Mouse (Mus musculus): Measurements from ENCODE around the gene Ssr4.
"Not testable (repeated sequence)": the region's sequence is repeated elsewhere in the genome, so short reads cannot be mapped to it uniquely, and the experiment has no call there.

Ssr4 gene

DNA sequence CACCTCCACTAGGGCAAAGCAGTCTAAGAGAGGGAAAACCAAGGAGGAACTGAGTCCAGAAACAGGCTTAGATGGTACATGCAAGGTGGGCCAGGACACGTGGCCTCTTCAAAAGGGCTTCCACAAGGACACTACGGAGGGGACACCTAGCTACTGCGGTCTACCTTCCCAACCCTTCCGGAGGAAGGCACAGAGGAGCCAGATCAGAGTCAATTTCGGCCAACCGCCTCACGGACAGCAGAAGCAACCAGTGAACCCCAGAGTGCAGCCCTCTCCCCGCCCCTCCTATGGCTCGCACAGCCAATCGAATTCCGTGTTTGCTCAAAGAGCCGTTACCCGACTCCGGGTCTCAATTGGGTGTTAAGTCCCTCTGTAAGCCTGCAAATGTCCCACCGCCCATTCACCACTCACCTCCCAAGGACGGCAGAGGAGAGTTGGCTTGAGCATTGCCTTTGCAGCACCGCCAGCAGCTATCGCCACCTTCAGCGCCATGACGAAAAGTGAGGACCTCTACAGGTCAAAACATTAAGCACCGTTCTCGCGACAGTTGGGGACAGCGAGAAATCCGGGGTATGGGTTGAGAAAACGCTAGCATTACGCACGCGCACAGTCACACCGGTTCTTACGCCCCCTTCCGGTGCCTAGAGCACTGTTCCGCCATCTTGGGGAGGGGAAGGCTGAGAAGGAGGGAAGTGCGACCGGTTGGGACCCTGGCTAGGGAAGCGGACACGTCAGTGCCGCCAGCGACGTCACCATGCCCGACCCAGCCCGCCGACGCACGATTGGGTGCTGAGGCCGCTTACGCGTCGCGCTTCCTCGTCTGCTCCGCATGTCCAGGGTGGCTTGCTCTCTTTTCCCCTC, at the start of gene Ssr4, which contains the start of gene Idh3g:
Gene Ssr4, plus strand, starts transcription at position 665 of the 861 bp plus-strand sequence.
Gene Idh3g, minus strand, starts transcription at position 534 of the 861 bp plus-strand sequence.
- DNase-seq = peak; percentile 90 to 94

DNA sequence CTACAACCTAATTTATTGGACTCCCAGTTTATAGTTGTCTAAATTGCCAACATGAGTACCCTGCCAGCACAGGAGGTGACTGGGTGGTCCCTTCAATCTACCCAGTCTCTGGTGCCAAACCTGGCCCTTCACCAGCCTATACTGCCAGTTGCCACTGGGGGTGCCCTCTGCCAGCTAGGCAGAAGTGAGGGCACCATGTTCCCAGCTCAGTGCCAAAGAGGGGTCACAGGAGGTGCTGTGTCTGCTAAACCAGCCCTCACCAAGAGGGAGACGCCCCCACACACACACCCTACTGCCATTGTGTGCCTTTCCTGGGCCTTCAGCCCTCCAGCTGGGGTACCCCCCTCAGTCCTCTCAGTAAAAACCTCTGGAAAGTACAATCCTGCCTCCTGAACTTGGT, 48.7 kb upstream of the Ssr4 start:
- DNase-seq = peak; percentile 3 to 16

DNA sequence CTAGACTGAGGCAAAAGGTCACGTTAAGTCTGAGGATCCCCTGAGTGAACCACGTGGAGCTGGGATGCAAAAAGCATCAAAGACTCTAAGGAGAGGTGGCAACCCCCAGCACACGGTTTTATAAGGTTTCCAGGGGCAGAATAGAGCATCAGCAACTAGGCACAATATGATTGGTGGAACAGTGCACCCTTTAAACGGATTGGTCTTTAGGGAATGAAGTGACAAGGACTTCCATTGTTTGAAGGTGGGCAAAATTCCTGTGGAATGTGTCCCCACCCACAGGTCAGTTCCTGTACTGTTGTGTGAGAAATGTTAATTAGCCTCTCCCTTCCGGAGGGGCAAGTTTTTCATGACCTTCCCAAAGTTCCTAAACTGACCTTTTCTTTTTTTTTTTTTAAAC, 47.7 kb upstream of the Ssr4 start:
- no peak for DNase-seq

- not testable (repeated sequence) for DNase-seq
These were observed 47.0 kb upstream of the Ssr4 start for GRCm38 (mm10) chrX:73739841-73740240.

- DNase-seq = no peak
These were observed 41.9 kb upstream of the Ssr4 start for GRCm38 (mm10) chrX:73744774-73745481.

DNA sequence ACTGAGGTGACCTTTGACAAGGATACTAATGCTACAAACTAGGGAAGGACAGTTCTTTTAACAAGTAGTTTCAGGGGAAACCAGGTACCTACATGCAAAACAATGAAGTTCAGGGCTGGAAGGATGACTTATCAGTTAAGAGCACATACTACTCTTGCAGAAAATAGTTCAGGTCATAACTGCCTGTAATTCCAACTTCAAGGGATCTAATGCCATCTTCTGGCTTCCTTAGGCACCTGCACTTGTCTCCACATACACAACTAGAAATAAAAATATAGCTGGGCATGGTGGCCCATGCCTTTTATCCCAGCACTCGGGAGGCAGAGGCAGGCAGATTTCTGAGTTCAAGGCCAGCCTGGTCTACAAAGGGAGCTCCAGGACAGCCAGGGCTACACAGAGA, 37.9 kb upstream of the Ssr4 start:
- no peak for DNase-seq

DNA sequence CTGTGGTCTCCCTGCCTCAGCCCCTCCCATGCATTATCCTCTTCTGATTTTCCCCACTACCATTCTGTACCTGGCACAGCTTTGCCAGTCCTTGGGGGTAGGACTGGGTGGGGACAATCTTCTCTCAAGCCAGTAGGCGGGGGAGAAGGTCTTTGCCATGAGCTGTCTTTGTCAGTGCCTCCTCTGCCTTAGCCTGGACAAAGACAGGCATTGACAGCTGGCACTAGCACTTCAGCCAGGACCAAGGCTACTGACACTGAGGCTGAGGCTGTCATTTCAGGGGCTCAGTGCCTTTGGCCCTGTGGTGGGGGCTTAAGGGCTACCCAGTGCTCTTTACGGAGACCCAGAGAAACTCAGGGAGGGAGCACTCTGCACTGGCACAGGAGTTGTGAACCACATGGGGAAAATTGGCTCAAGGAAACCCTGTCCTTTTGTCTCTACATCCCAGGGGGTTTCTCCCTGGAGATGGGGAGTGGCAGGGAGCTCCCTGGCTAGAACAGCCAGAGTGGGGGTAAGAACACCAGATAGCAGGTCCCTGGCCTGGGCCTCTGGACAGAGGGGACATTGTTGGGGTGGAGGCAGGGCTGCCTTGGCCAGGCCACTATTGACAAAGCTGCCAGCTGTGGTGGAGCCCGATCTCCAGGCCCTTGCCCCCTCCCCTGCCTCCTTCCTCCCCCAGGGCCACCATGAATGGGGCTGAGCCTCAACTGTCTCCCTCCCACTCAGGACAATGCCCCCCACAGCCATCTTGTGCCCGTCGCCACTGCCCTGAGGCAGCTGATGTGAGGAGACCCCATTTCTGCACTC, 30.3 kb upstream of the Ssr4 start, which contains the start of gene Plxnb3:
Gene Plxnb3, plus strand, starts transcription at position 757 of the 807 bp plus-strand sequence.
- DNase-seq = no peak

- DNase-seq = no peak
These were observed 28.1 kb upstream of the Ssr4 start for GRCm38 (mm10) chrX:73758611-73759290.

DNA sequence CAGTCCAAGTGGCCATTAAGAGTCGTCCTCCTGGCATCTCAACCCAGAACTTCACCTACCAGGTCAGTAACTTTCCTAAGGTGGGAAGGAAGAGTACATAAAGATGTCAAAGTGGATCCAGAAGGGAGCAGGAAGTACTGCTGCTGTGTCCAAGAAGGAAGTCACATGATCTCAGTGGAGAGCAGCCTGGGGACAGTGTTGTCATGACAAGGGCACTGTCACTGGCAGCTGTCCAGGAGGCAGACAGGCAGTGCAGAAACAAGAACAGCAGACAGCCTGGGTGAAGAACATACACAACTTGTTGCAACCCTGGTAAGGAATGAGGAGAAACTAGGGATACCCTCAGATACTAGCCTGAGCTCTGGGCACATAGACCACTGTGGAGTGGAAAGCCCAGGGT, 21.5 kb upstream of the Ssr4 start:
- no peak for DNase-seq

- peak; percentile 34 to 40 for DNase-seq
These were observed 19.6 kb upstream of the Ssr4 start for GRCm38 (mm10) chrX:73767267-73767666.

DNA sequence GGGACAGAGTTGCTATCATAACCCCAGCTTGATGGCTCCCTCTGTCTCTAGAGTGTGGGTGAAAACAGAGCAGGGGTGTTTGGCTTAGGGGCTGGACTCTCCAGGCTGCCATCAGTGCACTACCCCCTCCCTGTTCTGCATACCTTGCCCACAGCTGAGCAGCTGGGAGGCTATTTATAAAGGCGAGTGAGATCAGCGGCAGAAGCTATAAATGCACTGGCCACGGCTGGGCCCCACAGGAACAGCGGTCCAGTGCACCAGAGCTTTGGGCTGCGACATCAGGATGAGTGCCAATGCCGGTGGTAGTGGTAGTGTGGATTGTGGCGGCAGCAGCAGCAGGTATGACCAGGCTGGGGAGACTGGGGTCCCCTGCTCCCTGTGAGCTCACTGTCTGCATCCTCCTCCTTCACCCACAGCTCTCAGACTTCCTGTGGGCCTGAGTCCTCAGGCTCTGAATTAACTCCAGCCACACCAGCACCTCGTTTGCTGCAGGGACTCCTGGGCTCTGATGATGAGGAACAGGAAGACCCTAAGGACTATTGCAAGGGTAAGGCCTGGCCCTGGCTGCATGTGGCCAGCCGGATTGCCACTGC, 12.6 kb upstream of the Ssr4 start, which contains the start of gene Srpk3:
Gene Srpk3, plus strand, starts transcription at position 238 of the 593 bp plus-strand sequence.
- DNase-seq = no peak

GRCm38 (mm10) chrX:73774802-73775483, 11.9 kb upstream of the Ssr4 start:
- DNase-seq = no peak

DNA sequence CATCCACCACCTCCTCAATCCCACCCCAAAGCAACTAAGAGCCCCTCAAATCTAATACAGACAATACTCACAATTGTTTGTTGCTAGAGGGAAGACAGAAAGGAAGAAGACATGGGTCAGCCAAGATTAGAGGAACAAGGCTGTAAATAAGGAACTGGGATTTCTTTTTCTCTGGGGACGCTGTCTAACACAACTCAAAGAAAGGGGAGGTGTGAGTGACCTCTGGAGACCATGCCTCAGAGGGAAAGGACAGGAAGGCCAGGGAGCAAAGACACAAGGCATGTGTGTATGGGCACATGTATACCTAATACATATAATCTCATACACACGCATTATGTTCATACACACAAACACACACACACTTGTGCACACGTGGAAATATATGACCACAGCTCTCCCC, 4.6 kb upstream of the Ssr4 start:
- no peak for DNase-seq

GRCm38 (mm10) chrX:73785666-73786065, 1.2 kb upstream of the Ssr4 start:
- DNase-seq = no peak

DNA sequence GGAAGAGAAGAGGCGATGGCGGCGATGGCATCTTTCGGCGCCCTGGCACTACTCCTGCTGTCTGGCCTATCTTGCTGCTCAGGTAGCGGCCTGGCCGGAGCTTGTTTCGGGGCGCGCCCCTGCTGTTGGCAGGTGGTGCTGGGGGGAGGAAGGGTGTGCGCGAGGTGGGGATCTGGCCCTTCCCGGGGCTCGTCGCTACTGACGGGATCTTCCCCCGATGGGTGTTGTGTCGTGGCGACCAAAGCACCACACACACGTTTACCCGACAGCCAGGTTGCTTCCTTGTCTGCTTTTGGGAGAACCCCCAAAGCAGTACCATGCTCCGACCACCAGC, 364 bp downstream of the Ssr4 start:
- no peak for DNase-seq

GRCm38 (mm10) chrX:73788501-73788900, 1.7 kb downstream of the Ssr4 start:
- DNase-seq = no peak

- no peak for DNase-seq
These were observed 6.2 kb downstream of the Ssr4 start for GRCm38 (mm10) chrX:73793039-73793438.

- DNase-seq = no peak
These were observed 6.7 kb downstream of the Ssr4 start for GRCm38 (mm10) chrX:73793505-73793904.

DNA sequence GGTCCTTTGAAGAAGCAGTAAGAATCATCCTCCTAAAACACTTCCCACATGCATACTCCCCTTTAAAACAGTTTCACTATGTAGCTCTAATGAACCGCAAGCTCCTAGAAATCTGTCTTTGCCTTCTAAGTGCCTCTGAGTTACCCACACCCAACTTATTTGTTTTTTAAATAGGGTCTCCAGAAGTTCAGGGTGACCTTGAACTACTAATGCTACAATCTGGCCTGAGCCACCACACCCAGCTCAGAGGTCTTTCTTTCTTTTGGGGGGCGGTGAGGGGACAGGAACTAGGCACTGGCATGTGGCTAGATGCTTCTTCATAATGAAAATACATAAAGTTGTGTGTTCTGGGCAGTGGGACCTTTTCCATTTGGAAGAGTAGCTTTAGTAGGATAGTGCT, 10.7 kb downstream of the Ssr4 start:
- no peak for DNase-seq

DNA sequence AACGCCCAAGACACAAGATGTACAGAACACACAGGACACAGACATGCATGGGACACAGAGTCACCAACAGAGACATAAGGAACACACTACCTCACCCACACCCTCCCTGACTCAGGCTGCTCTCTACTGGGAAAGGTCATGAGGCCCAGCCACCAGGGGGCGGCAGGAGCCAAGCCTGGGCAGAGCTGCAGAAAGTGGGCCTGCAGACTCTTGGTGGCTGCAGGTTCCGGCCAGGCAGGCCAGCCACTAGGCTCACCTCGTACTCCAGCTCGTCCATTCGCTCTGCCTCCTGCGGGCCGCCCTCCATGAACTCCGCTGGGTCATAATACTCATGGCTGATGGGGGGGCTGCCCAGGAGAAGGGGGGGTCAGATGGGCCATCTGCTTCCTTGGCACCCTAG, 11.7 kb downstream of the Ssr4 start:
- peak; percentile 74 to 75 for DNase-seq

- DNase-seq = no peak
These were observed 19.0 kb downstream of the Ssr4 start for GRCm38 (mm10) chrX:73805814-73806213.
